Mouse (Mus musculus) bone marrow macrophage, adult 2 months (primary cell): ENCODE data around the gene Fto. TPM values are rescaled to one million over a fixed set of nuclear protein-coding genes. Genes with fewer than 3 reads are reported as not detected.

ENCODE experiments used
- H3K27ac ChIP-seq: 2 replicates; pipeline ENCODE4 v1.5.1; 2012; ENCODE audit warnings: low read depth, low read length; ENCODE audit not compliant: insufficient read depth
- H3K4me1 ChIP-seq: 2 replicates; pipeline ENCODE4 v1.6.1; 2012; ENCODE audit warnings: low read length; ENCODE audit not compliant: control insufficient read depth, insufficient read depth
- H3K4me3 ChIP-seq: 2 replicates; pipeline ENCODE4 v1.5.1; 2012; ENCODE audit warnings: mild to moderate bottlenecking, low read length, moderate library complexity; ENCODE audit not compliant: insufficient read depth
- CTCF ChIP-seq: IDR thresholded peaks from 2 replicates; pipeline ENCODE4 v1.5.1; 2012; ENCODE audit warnings: low read depth, mild to moderate bottlenecking, low read length, moderate library complexity
- POLR2A ChIP-seq: IDR thresholded peaks from 2 replicates; pipeline ENCODE4 v1.6.1; 2012; ENCODE audit warnings: mild to moderate bottlenecking, low read depth, low read length, borderline replicate concordance
- polyA plus RNA-seq: library from polyadenylated mRNA; stranded (reverse); fragments of >200 nt; gene quantifications from 2 replicates; pipeline ENCODE4 v1.2.4, GENCODE M21; 2012; ENCODE audit not compliant: missing spikeins, insufficient read depth, insufficient read length

The Fto gene
- polyA plus RNA-seq, 1 experiment, result 26.4 TPM

GRCm38 (mm10) chr8:91660879-91661278, 347.6 kb downstream of the Fto start:
- TF ChIP-seq POLR2A (no peak), CTCF (no peak)
- Histone ChIP-seq H3K4me1 (no peaks in the 10 kb centered on the region), H3K27ac (no peak overlapping the region), H3K4me3 (no peak overlapping the region)

- TF ChIP-seq POLR2A (no peak), CTCF (no peak)
- Histone ChIP-seq H3K27ac (no peak overlapping the region), H3K4me3 (no peak overlapping the region), H3K4me1 (no peaks in the 10 kb centered on the region)
These were observed 356.2 kb downstream of the Fto start for GRCm38 (mm10) chr8:91669461-91670071.

- Histone ChIP-seq H3K4me1 (no peaks in the 10 kb centered on the region), H3K4me3 (no peak overlapping the region), H3K27ac (no peak overlapping the region)
- no peak for TF ChIP-seq CTCF
- TF ChIP-seq POLR2A, result no peak
These were observed 363.6 kb downstream of the Fto start for GRCm38 (mm10) chr8:91676928-91677327.

- TF ChIP-seq CTCF (no peak), POLR2A (no peak)
- Histone ChIP-seq H3K4me3 (no peak overlapping the region), H3K4me1 (no peaks in the 10 kb centered on the region), H3K27ac (no peak overlapping the region)
These were observed 366.1 kb downstream of the Fto start for GRCm38 (mm10) chr8:91679451-91679850.

GRCm38 (mm10) chr8:91680125-91680524, 366.8 kb downstream of the Fto start:
- no peaks in the 10 kb centered on the region for H3K4me1 ChIP-seq
- no peak overlapping the region for H3K4me3 ChIP-seq
- no peak for TF ChIP-seq POLR2A
- no peak for TF ChIP-seq CTCF
- no peak overlapping the region for H3K27ac ChIP-seq

GRCm38 (mm10) chr8:91684596-91685317, 371.4 kb downstream of the Fto start:
- TF ChIP-seq CTCF, result no peak
- no peak for TF ChIP-seq POLR2A
- no peak overlapping the region for H3K4me3 ChIP-seq
- H3K4me1 ChIP-seq, result no peaks in the 10 kb centered on the region
- H3K27ac ChIP-seq, result no peak overlapping the region

GRCm38 (mm10) chr8:91685408-91685807, 372.1 kb downstream of the Fto start:
- Histone ChIP-seq H3K27ac (no peak overlapping the region), H3K4me1 (no peaks in the 10 kb centered on the region), H3K4me3 (no peak overlapping the region)
- TF ChIP-seq POLR2A, result no peak
- TF ChIP-seq CTCF, result no peak

- H3K27ac ChIP-seq, result no peak overlapping the region
- no peaks in the 10 kb centered on the region for H3K4me1 ChIP-seq
- H3K4me3 ChIP-seq, result no peak overlapping the region
- TF ChIP-seq POLR2A, result no peak
- TF ChIP-seq CTCF, result no peak
These were observed 378.9 kb downstream of the Fto start for GRCm38 (mm10) chr8:91692056-91692721.

GRCm38 (mm10) chr8:91706533-91706932, 393.2 kb downstream of the Fto start:
- H3K4me1 ChIP-seq, result no peaks in the 10 kb centered on the region
- TF ChIP-seq POLR2A (no peak), CTCF (no peak)
- H3K27ac ChIP-seq, result no peak overlapping the region
- H3K4me3 ChIP-seq, result no peak overlapping the region

GRCm38 (mm10) chr8:91708661-91709060, 395.3 kb downstream of the Fto start:
- no peak overlapping the region for H3K4me3 ChIP-seq
- H3K4me1 ChIP-seq, result no peaks in the 10 kb centered on the region
- TF ChIP-seq POLR2A, result no peak
- TF ChIP-seq CTCF, result no peak
- H3K27ac ChIP-seq, result no peak overlapping the region
